7 mouse cellular contexts compared by ENCODE assay signal in the genomic region with DNA sequence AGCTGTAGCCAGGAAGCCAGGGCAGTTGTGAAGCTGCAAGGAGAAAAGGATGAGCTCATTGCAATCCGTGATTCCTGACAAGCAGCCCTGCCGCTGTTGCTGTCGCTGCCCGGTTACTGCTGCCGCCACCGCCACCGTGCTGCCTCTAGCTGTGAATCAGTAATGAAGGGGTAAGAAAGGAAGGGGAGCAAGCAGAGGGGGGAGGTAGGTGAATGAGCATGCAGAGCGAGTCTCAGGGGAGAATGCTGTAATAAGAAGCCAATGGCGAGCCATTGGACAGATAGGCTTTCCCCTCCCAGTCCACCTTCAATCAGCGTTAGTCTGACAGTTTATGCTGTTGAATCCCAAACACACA.
A peak's percentile ranks its signal among the peaks of the same experiment; 100 is the strongest.
DNase-seq lines count a peak whose midpoint lies in the region; ATAC-seq and TF ChIP-seq lines count a peak whose summit lies in the region.

No protein-coding gene starts in this region.

- TF ChIP-seq POLR2A in small intestine, adult 2 months (IDR thresholded peaks at IDR 0.05; ENCODE audit: low read depth, low read length) = no peak

- 2% methylated on average over 10 of the region's 10 CpGs for WGBS in hindbrain, postnatal 0 days
- 22% methylated on average over 10 of the region's 10 CpGs for WGBS in small intestine, adult 2 months

- DNase-seq in adrenal gland, postnatal 10 days = peak; percentile 48
- DNase-seq in cerebellum, postnatal 14 days = peak; percentile 83 to 85
- peak; percentile 57 to 68 for DNase-seq in frontal cortex, postnatal 25 days (ENCODE audit: low spot score in 2 of 2)
- DNase-seq in hindbrain, postnatal 0 days (ENCODE audit: low spot score) = peak; percentile 94
- peak; percentile 71 to 81 for DNase-seq in left cerebral cortex, adult 8-10 months (ENCODE audit: low spot score in 2 of 2)

- no peaks in the 10 kb centered on the region for H3K36me3 ChIP-seq in hindbrain, postnatal 0 days (ENCODE audit: insufficient read depth, low read length)
- H3K36me3 ChIP-seq in small intestine, adult 2 months (ENCODE audit: control insufficient read depth, insufficient read depth, low read length) = no peaks in the 10 kb centered on the region

- TF ChIP-seq CTCF in hindbrain, postnatal 0 days (IDR thresholded peaks at IDR 0.05; ENCODE audit: low read depth) = peak; percentile 55
- TF ChIP-seq CTCF in small intestine, adult 2 months (IDR thresholded peaks at IDR 0.05; ENCODE audit: extremely low read depth, insufficient read length, insufficient replicate concordance, low read depth, low read length) = no peak

- H3K27ac ChIP-seq in hindbrain, postnatal 0 days = peak overlapping the region; percentile 76
- H3K27ac ChIP-seq in small intestine, adult 2 months (ENCODE audit: insufficient read depth, low read depth, low read length) = no peak overlapping the region

- no peaks in the 10 kb centered on the region for H3K4me1 ChIP-seq in hindbrain, postnatal 0 days (ENCODE audit: insufficient read depth, low read length)
- no peaks in the 10 kb centered on the region; the same call in 1 of the 2 replicates for H3K4me1 ChIP-seq in small intestine, adult 2 months (ENCODE audit: control insufficient read depth, insufficient read depth, insufficient read length, low read length)

- peak overlapping the region; percentile 61 for H3K4me3 ChIP-seq in hindbrain, postnatal 0 days (ENCODE audit: low read length)
- peak overlapping the region; percentile 14 for H3K4me3 ChIP-seq in small intestine, adult 2 months (ENCODE audit: low read depth, low read length)

- ATAC-seq in hindbrain, postnatal 0 days = peak; percentile 97
- ATAC-seq in megakaryocyte progenitor cell, adult 5-6 weeks (replicated peaks; ENCODE audit: poor library complexity) = peak; percentile 40

- no peaks in the 10 kb centered on the region for H3K9me3 ChIP-seq in hindbrain, postnatal 0 days (ENCODE audit: low read length)

- H3K27me3 ChIP-seq in hindbrain, postnatal 0 days (ENCODE audit: insufficient read depth, low read length) = no peaks in the 10 kb centered on the region
- H3K27me3 ChIP-seq in small intestine, adult 2 months (ENCODE audit: control insufficient read depth, insufficient read depth, low read length) = no peaks in the 10 kb centered on the region

- H3K9ac ChIP-seq in hindbrain, postnatal 0 days (replicated peaks; ENCODE audit: low read length) = peak overlapping the region; percentile 83

- peak overlapping the region; percentile 77 for H3K4me2 ChIP-seq in hindbrain, postnatal 0 days (ENCODE audit: low read depth, low read length)
